Mouse (Mus musculus): ENCODE results near the gene Zfp335.

GRCm38 (mm10) chr2:164878509-164879227 is 32.9 kb downstream of the Zfp335 start:
- TF ChIP-seq CTCF (IDR thresholded peaks at IDR 0.05; ENCODE audit: insufficient read depth, low read length) (peak; percentile 26; the same call in 1 of the 2 replicates), POLR2A (IDR thresholded peaks at IDR 0.05; ENCODE audit: borderline replicate concordance, extremely low read depth, low read depth, low read length) (peak; percentile 52; the same call in 1 of the 2 replicates)
